Mouse (Mus musculus) ES-Bruce4 (cell line): Measurements from ENCODE around the gene Ptgds. TPM values are rescaled to one million over a fixed set of nuclear protein-coding genes. Genes with fewer than 3 reads are reported as not detected.
A peak's percentile ranks its signal among the peaks of the same experiment; 100 is the strongest.

ENCODE experiments used
- H3K27ac ChIP-seq: 2 replicates; pipeline ENCODE4 v1.5.1; 2012; ENCODE audit warnings: low read length, inconsistent platforms; ENCODE audit not compliant: insufficient read depth
- H3K27me3 ChIP-seq: 2 replicates; pipeline ENCODE4 v1.6.1; 2012; ENCODE audit warnings: mild to moderate bottlenecking, low read length, inconsistent platforms; ENCODE audit not compliant: control insufficient read depth, poor library complexity, insufficient read depth, severe bottlenecking
- H3K36me3 ChIP-seq: 2 replicates; pipeline ENCODE4 v1.6.1; 2012; ENCODE audit warnings: inconsistent platforms, mild to moderate bottlenecking, low read length, moderate library complexity; ENCODE audit not compliant: control insufficient read depth, poor library complexity, insufficient read depth, severe bottlenecking
- H3K4me1 ChIP-seq: one replicate; pipeline ENCODE4 v1.8.1; 2011; ENCODE audit warnings: low read length; ENCODE audit not compliant: control insufficient read depth, insufficient read depth
- H3K4me3 ChIP-seq: 2 replicates; pipeline ENCODE4 v1.5.1; 2011; ENCODE audit warnings: low read depth, mild to moderate bottlenecking, low read length
- H3K9ac ChIP-seq: 2 replicates; pipeline ENCODE4 v1.6.1; 2012; ENCODE audit warnings: low read depth, mild to moderate bottlenecking, inconsistent platforms; ENCODE audit not compliant: poor library complexity, severe bottlenecking
- H3K9me3 ChIP-seq: replicated peaks from 2 replicates; pipeline ENCODE4 v1.6.1; 2012; ENCODE audit warnings: mild to moderate bottlenecking, low read length, inconsistent platforms; ENCODE audit not compliant: control insufficient read depth, poor library complexity, insufficient read depth, severe bottlenecking
- CTCF ChIP-seq: IDR thresholded peaks from one replicate; pipeline ENCODE4 v1.8.1; 2011; ENCODE audit warnings: low read depth, low read length
- EP300 ChIP-seq: IDR thresholded peaks from 2 replicates; pipeline ENCODE4 v1.6.1; 2011; ENCODE audit warnings: low read depth, low read length; ENCODE audit not compliant: insufficient read depth
- POLR2A ChIP-seq: IDR thresholded peaks from one replicate; pipeline ENCODE4 v1.8.1; 2011; ENCODE audit warnings: low read length; ENCODE audit not compliant: insufficient read depth
- polyA plus RNA-seq: library from polyadenylated mRNA; stranded (reverse); fragments of >200 nt; gene quantifications from 2 replicates; pipeline ENCODE4 v1.2.4, GENCODE M21; 2011; ENCODE audit warnings: low read depth; ENCODE audit not compliant: missing spikeins, insufficient read depth, insufficient read length

Ptgds gene
- polyA plus RNA-seq, 1 experiment, result 0.57 TPM

GRCm38 (mm10) chr2:25461407-25461806, 8.4 kb downstream of the Ptgds start:
- Histone ChIP-seq H3K36me3 (no peaks in the 10 kb centered on the region), H3K9ac (no peak overlapping the region), H3K27ac (no peak overlapping the region), H3K27me3 (no peaks in the 10 kb centered on the region), H3K9me3 (no peaks in the 10 kb centered on the region), H3K4me3 (no peak overlapping the region; the same call in 1 of the 2 replicates), H3K4me1 (peaks cover 3% of the 10 kb centered on the region)
- TF ChIP-seq EP300, result no peak
- TF ChIP-seq POLR2A, result no peak
- TF ChIP-seq CTCF, result no peak

GRCm38 (mm10) chr2:25460551-25461309, 9.1 kb downstream of the Ptgds start, which contains the start of gene Paxx:
Gene Paxx, minus strand, starts transcription at chr2:25461094.
- peak within 1 kb of the TSS; percentile 77 for H3K4me3 ChIP-seq
- H3K9me3 ChIP-seq, result no peaks in the 10 kb centered on the region
- peaks cover 9% of the 10 kb centered on the region for H3K4me1 ChIP-seq
- no peaks in the 10 kb centered on the region for H3K36me3 ChIP-seq
- H3K9ac ChIP-seq, result 0 out of 2 replicates have a peak within 1 kb of the TSS, but pooled peaks have one; percentile 14
- TF ChIP-seq CTCF, result no peak
- no peak for TF ChIP-seq POLR2A
- TF ChIP-seq EP300, result no peak
- no peak within 1 kb of the TSS for H3K27ac ChIP-seq
- H3K27me3 ChIP-seq, result no peaks in the 10 kb centered on the region

- Histone ChIP-seq H3K9ac (no peak overlapping the region), H3K27ac (no peak overlapping the region), H3K36me3 (no peaks in the 10 kb centered on the region), H3K4me1 (peaks cover 9% of the 10 kb centered on the region), H3K9me3 (no peaks in the 10 kb centered on the region), H3K4me3 (peak overlapping the region; percentile 77), H3K27me3 (no peaks in the 10 kb centered on the region)
- TF ChIP-seq EP300 (no peak), POLR2A (no peak), CTCF (no peak)
Observed at GRCm38 (mm10) chr2:25460135-25460534, 9.7 kb downstream of the Ptgds start.

GRCm38 (mm10) chr2:25458911-25459310, 10.9 kb downstream of the Ptgds start:
- peaks cover 9% of the 10 kb centered on the region for H3K4me1 ChIP-seq
- no peak overlapping the region for H3K27ac ChIP-seq
- no peaks in the 10 kb centered on the region for H3K36me3 ChIP-seq
- H3K27me3 ChIP-seq, result no peaks in the 10 kb centered on the region
- H3K4me3 ChIP-seq, result no peak overlapping the region
- TF ChIP-seq POLR2A (no peak), EP300 (no peak), CTCF (no peak)
- no peaks in the 10 kb centered on the region for H3K9me3 ChIP-seq
- H3K9ac ChIP-seq, result no peak overlapping the region

- H3K27me3 ChIP-seq, result no peaks in the 10 kb centered on the region
- no peak for TF ChIP-seq CTCF
- no peak for TF ChIP-seq POLR2A
- TF ChIP-seq EP300, result no peak
- no peak overlapping the region for H3K4me3 ChIP-seq
- H3K9me3 ChIP-seq, result no peaks in the 10 kb centered on the region
- peaks cover 9% of the 10 kb centered on the region for H3K4me1 ChIP-seq
- H3K9ac ChIP-seq, result no peak overlapping the region
- no peak overlapping the region for H3K27ac ChIP-seq
- no peaks in the 10 kb centered on the region for H3K36me3 ChIP-seq
Observed at GRCm38 (mm10) chr2:25457022-25457896, 12.6 kb downstream of the Ptgds start.

GRCm38 (mm10) chr2:25456205-25456953, 13.5 kb downstream of the Ptgds start, which contains the start of gene Clic3:
Gene Clic3, plus strand, starts transcription at chr2:25456838.
- TF ChIP-seq CTCF, result no peak
- no peak for TF ChIP-seq EP300
- no peak for TF ChIP-seq POLR2A
- Histone ChIP-seq H3K36me3 (no peaks in the 10 kb centered on the region), H3K27ac (no peak within 1 kb of the TSS), H3K9me3 (no peaks in the 10 kb centered on the region), H3K4me3 (no peak within 1 kb of the TSS), H3K27me3 (no peaks in the 10 kb centered on the region), H3K4me1 (peaks cover 8% of the 10 kb centered on the region), H3K9ac (no peak within 1 kb of the TSS)
